Mouse (Mus musculus): ENCODE results near the gene Heatr5a. TPM values are rescaled to one million over a fixed set of nuclear protein-coding genes. Genes with fewer than 3 reads are reported as not detected.

Heatr5a gene
- 14.3 TPM for polyA plus RNA-seq (2017; shearing (Covaris generic))

DNA sequence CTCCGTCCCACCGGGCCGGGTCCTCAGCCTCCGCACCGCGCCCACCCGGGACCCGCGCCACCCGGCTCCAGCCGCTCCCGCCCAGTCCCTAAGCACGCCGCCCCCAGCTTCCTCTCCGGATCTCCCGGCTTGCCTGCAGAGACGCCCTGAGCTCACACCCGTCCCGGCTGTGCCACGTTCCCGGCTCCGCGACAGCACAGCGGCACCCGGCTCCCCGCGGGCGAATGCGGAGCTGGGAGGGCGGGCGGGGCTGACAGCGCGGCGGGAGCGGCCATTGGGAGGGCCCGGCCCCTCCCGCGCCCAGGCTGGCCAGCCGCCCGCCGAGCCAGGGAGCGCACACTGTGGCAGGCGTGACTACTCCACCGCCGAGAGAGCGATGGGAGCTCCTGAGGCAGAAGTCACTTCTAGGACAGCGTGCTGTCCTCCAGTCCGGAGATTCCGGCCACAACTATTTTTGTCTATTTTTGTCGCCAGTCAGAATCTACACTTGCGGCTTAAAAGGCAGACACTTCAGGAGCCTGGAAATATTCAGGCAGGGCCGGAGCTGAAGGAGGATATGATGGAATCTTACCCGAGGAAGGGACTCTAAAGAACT lies at the start of gene Heatr5a:
TSS of gene Heatr5a (minus strand) at position 252 of the 595 bp plus-strand sequence.

DNA sequence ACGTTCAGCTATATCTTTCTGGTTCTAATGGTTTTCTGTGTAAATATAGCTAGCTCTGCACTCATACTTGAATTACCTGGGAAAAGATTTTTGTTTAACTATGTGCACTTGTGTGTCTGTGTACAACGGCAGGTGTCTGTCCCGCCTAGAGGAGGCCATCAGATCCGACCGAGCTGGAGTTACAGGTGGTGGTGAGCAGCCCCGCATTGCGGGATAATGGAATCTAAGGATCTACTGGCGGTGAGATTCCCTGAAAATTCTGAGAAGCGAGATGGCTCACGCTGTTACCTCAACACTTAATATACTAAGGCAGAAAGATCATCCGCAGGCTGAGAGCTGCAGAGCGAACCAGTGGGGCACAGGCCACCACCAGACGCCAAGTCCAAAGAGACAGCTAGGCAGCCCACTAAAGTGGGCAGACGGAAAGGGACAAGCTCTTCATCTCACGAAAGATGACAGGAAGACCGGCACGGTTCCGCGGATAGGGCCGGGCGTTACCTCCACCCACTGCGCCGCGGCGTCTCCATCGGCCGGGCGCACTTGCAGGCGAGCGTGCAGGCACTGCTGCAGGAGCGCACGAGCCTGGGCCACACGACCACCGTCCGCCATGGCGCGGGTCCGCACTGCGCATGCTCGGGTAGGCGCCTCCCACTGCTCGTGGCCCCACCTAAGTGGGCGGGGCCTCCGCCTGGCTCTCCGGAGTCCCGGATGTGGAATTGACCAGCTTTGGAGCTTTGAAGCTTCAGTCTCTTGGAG lies 34.9 kb upstream of the Heatr5a start, which contains the start of gene Dtd2:
TSS of gene Dtd2 (minus strand) at position 625 of the 756 bp plus-strand sequence.

DNA sequence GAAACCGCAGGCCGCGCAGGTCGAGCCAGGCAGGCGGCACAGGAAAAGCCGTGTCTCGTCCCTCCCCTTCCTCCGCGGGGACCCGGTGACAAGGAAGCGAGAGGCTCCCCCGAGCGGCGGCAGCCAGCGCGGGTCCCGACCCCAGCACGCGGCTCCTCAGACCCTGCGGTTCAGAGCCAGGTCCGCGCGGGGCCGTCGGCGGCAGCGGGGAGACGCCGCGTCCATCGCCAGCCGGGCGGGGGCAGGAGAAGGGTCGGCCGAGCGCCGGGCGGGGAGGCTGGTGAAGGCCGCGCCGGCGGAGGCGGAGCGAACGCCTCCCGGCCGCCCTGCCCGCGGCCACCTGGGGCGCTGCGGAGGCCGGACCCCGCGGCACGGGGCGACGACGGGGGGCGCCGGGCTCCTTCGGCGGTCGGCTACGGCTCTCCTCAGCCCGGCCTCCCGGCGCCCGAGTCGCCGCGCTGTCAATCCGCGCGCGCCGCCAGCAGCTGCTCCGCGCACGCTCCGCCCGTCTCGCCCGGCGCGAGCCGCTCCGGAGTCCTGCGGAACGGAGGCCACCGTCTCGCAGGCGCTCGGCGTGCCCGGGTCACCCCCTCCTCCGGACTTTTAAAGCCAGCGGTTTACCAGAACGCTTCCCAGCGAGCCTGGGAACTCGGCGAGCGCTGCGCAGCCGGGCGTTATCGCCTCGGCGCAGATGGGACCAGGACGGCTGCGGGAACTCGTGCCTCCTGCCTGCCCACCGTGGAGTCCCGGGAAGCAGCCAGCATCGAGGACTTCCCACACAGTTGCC lies 141.6 kb downstream of the Heatr5a start, which contains the start of gene Hectd1:
TSS of gene Hectd1 (minus strand) at position 247 of the 787 bp plus-strand sequence.

Other genes starting within 250 kb of the Heatr5a start
- gene Hectd1, start 141.8 kb downstream of the Heatr5a start, polyA plus RNA-seq (2017; shearing (Covaris generic)): 111 TPM
- gene Dtd2, start 35.2 kb upstream of the Heatr5a start, polyA plus RNA-seq (2017; shearing (Covaris generic)): 3.6 TPM
- not detected for gene Gpr33, start 56.7 kb upstream of the Heatr5a start, polyA plus RNA-seq (2017; shearing (Covaris generic))
- gene Nubpl, start 126.4 kb upstream of the Heatr5a start, polyA plus RNA-seq (2017; shearing (Covaris generic)): 6.5 TPM

Measured in effector memory CD4-positive, alpha-beta T cell, adult 5 months (primary cell).